18 mouse cellular contexts compared by ENCODE assay signal in genomic region chr3:38263261-38264141, GRCm38 (mm10).
DNase-seq lines count a peak whose midpoint lies in the region; ATAC-seq lines count a peak whose summit lies in the region.
"Had no signal": no experiment of that assay in that cellular context is flagged by ENCODE, and none has a peak within 500 bp of the region (broad histone marks: within the 10 kb centered on the region; RNA-seq: fewer than 3 reads in every experiment).

No protein-coding gene starts in this region.

- no peak for DNase-seq in forebrain, embryonic 10.5 days (ENCODE audit: extremely low spot score, low spot score)
- DNase-seq in forebrain, embryonic 14.5 days (ENCODE audit: low spot score) = no peak
- no peak for DNase-seq in midbrain, embryonic 10.5 days (ENCODE audit: low spot score)
- peak; percentile 28 for DNase-seq in limb, embryonic 10.5 days (ENCODE audit: low spot score)
- DNase-seq in testis, postnatal 14 days (ENCODE audit: low spot score) = no peak
- no peak for DNase-seq in testis, postnatal 10 days (ENCODE audit: low spot score)
- DNase-seq: cerebellum, postnatal 10 days; heart, postnatal 4 days; kidney, adult 2 months; kidney, postnatal 14 days; layer of hippocampus, adult 9-11 months; lung, postnatal 10 days; thymus, adult 2 months had no signal

- no peak overlapping the region for H3K4me3 ChIP-seq in forebrain, embryonic 10.5 days
- no peak overlapping the region for H3K4me3 ChIP-seq in forebrain, embryonic 14.5 days (ENCODE audit: low read depth, low read length)
- H3K4me3 ChIP-seq in midbrain, embryonic 13.5 days (replicated peaks) = no peak overlapping the region
- H3K4me3 ChIP-seq in midbrain, embryonic 10.5 days = no peak overlapping the region
- H3K4me3 ChIP-seq in limb, embryonic 10.5 days = no peak overlapping the region
- H3K4me3 ChIP-seq in neural tube, embryonic 14.5 days (ENCODE audit: low read depth, low read length) = no peak overlapping the region
- H3K4me3 ChIP-seq: erythroblast, embryonic 14.5 days; heart, embryonic 13.5 days; limb, embryonic 15.5 days had no signal

- H3K27ac ChIP-seq in forebrain, embryonic 10.5 days = 0 out of 2 replicates have a peak overlapping the region, but pooled peaks have one; percentile 15
- H3K27ac ChIP-seq in forebrain, embryonic 14.5 days (ENCODE audit: low read depth, low read length) = no peak overlapping the region
- H3K27ac ChIP-seq in midbrain, embryonic 13.5 days = no peak overlapping the region
- no peak overlapping the region for H3K27ac ChIP-seq in midbrain, embryonic 10.5 days (replicated peaks)
- H3K27ac ChIP-seq in limb, embryonic 10.5 days = no peak overlapping the region; the same call in 1 of the 2 replicates
- H3K27ac ChIP-seq in neural tube, embryonic 14.5 days (ENCODE audit: low read depth, low read length) = no peak overlapping the region
- H3K27ac ChIP-seq: heart, embryonic 13.5 days; limb, embryonic 15.5 days had no signal

- no peak for ATAC-seq in forebrain, embryonic 14.5 days
- peak; percentile 18; the same call in 1 of the 2 replicates for ATAC-seq in midbrain, embryonic 13.5 days
- ATAC-seq in neural tube, embryonic 14.5 days (ENCODE audit: low read depth) = peak; percentile 32; the same call in 1 of the 2 replicates

- H3K9ac ChIP-seq in forebrain, embryonic 14.5 days (ENCODE audit: low read length) = no peak overlapping the region
- no peak overlapping the region for H3K9ac ChIP-seq in midbrain, embryonic 13.5 days (replicated peaks)
- H3K9ac ChIP-seq in neural tube, embryonic 14.5 days (replicated peaks; ENCODE audit: low read depth, low read length) = no peak overlapping the region
- H3K9ac ChIP-seq: heart, embryonic 13.5 days; limb, embryonic 15.5 days had no signal

- no peaks in the 10 kb centered on the region for H3K36me3 ChIP-seq in forebrain, embryonic 10.5 days (replicated peaks)
- no peaks in the 10 kb centered on the region for H3K36me3 ChIP-seq in forebrain, embryonic 14.5 days (ENCODE audit: control insufficient read depth, insufficient read depth, low read length)
- no peaks in the 10 kb centered on the region for H3K36me3 ChIP-seq in midbrain, embryonic 13.5 days
- no peaks in the 10 kb centered on the region for H3K36me3 ChIP-seq in midbrain, embryonic 10.5 days
- no peaks in the 10 kb centered on the region for H3K36me3 ChIP-seq in limb, embryonic 10.5 days
- H3K36me3 ChIP-seq in neural tube, embryonic 14.5 days (ENCODE audit: control insufficient read depth, insufficient read depth, low read length) = no peaks in the 10 kb centered on the region
- H3K36me3 ChIP-seq: heart, embryonic 13.5 days; limb, embryonic 15.5 days had no signal

- 71% methylated on average over 16 of the region's 16 CpGs for WGBS in forebrain, embryonic 10.5 days
- 38% methylated on average over 16 of the region's 16 CpGs for WGBS in forebrain, embryonic 14.5 days
- 45% methylated on average over 16 of the region's 16 CpGs for WGBS in midbrain, embryonic 13.5 days
- 72% methylated on average over 16 of the region's 16 CpGs for WGBS in midbrain, embryonic 10.5 days
- WGBS in limb, embryonic 10.5 days = 58% methylated on average over 16 of the region's 16 CpGs
- 24% methylated on average over 16 of the region's 16 CpGs for WGBS in neural tube, embryonic 14.5 days

- no peaks in the 10 kb centered on the region for H3K27me3 ChIP-seq in forebrain, embryonic 10.5 days (ENCODE audit: poor library complexity, severe bottlenecking)
- H3K27me3 ChIP-seq in forebrain, embryonic 14.5 days (replicated peaks; ENCODE audit: control insufficient read depth, insufficient read depth, low read length) = no peaks in the 10 kb centered on the region
- no peaks in the 10 kb centered on the region for H3K27me3 ChIP-seq in midbrain, embryonic 13.5 days
- H3K27me3 ChIP-seq in midbrain, embryonic 10.5 days (ENCODE audit: low read depth, poor library complexity, severe bottlenecking) = no peaks in the 10 kb centered on the region
- H3K27me3 ChIP-seq in limb, embryonic 10.5 days (ENCODE audit: low read depth, poor library complexity, severe bottlenecking) = no peaks in the 10 kb centered on the region
- H3K27me3 ChIP-seq in neural tube, embryonic 14.5 days (ENCODE audit: control insufficient read depth, insufficient read depth, low read length) = no peaks in the 10 kb centered on the region
- H3K27me3 ChIP-seq: heart, embryonic 13.5 days; limb, embryonic 15.5 days had no signal

- H3K9me3 ChIP-seq in forebrain, embryonic 10.5 days = no peaks in the 10 kb centered on the region
- no peaks in the 10 kb centered on the region for H3K9me3 ChIP-seq in forebrain, embryonic 14.5 days (replicated peaks; ENCODE audit: control insufficient read depth, low read length)
- peaks cover 8% of the 10 kb centered on the region; the same call in 1 of the 2 replicates for H3K9me3 ChIP-seq in midbrain, embryonic 13.5 days
- no peaks in the 10 kb centered on the region for H3K9me3 ChIP-seq in midbrain, embryonic 10.5 days (replicated peaks)
- H3K9me3 ChIP-seq in limb, embryonic 10.5 days (replicated peaks) = no peaks in the 10 kb centered on the region
- H3K9me3 ChIP-seq in neural tube, embryonic 14.5 days (ENCODE audit: control insufficient read depth, low read length) = no peaks in the 10 kb centered on the region
- H3K9me3 ChIP-seq: limb, embryonic 15.5 days had no signal

- H3K4me1 ChIP-seq in forebrain, embryonic 10.5 days = peaks cover 34% of the 10 kb centered on the region
- H3K4me1 ChIP-seq in forebrain, embryonic 14.5 days (ENCODE audit: control insufficient read depth, insufficient read depth, low read length) = peaks cover 13% of the 10 kb centered on the region
- H3K4me1 ChIP-seq in midbrain, embryonic 13.5 days (replicated peaks) = peaks cover 26% of the 10 kb centered on the region
- H3K4me1 ChIP-seq in midbrain, embryonic 10.5 days = peaks cover 21% of the 10 kb centered on the region
- 0 out of 2 replicates have a peak, but pooled peaks cover 9% of the 10 kb centered on the region for H3K4me1 ChIP-seq in limb, embryonic 10.5 days
- H3K4me1 ChIP-seq in neural tube, embryonic 14.5 days (ENCODE audit: control insufficient read depth, insufficient read depth, low read length) = no peaks in the 10 kb centered on the region; the same call in 1 of the 2 replicates

- H3K4me2 ChIP-seq in forebrain, embryonic 14.5 days (ENCODE audit: low read length) = no peak overlapping the region
- H3K4me2 ChIP-seq in midbrain, embryonic 13.5 days (replicated peaks) = no peak overlapping the region; the same call in 1 of the 2 replicates
- no peak overlapping the region for H3K4me2 ChIP-seq in neural tube, embryonic 14.5 days (ENCODE audit: low read depth, low read length)
- H3K4me2 ChIP-seq: heart, embryonic 13.5 days; limb, embryonic 15.5 days had no signal
